Mouse (Mus musculus) hematopoietic stem cell, adult 5-6 weeks (primary cell): ENCODE data around the gene Plxna2. TPM values are rescaled to one million over a fixed set of nuclear protein-coding genes. Genes with fewer than 3 reads are reported as not detected.

Experiments used
- ATAC-seq, 2 experiments: fragments of 125-278 bp in 1 of 2; replicated peaks in 1 of 2; 2 replicates each; pipeline ENCODE4 v1.8.0; 2016 to 2017; ENCODE audit warnings: inconsistent platforms in 2 of 2, mild to moderate bottlenecking in 2 of 2, moderate number of reproducible peaks in 2 of 2, low read depth in 1 of 2, moderate TSS enrichment in 1 of 2; ENCODE audit not compliant: low FRiP score in 2 of 2, poor library complexity in 2 of 2, severe bottlenecking in 2 of 2, insufficient read depth in 1 of 2, low TSS enrichment in 1 of 2
- total RNA-seq: library from RNA; stranded (forward); fragments of 172-1452, 232-1000 nt; gene quantifications from 2 replicates; pipeline ENCODE4 v1.2.3, GENCODE M21; 2017

The Plxna2 gene
- total RNA-seq, 1 experiment from 2014 or later = 0.30 TPM

- ATAC-seq = peak; percentile 67 to 83
Measured at GRCm38 (mm10) chr1:194619353-194620244, 1.6 kb downstream of the Plxna2 start.

- peak; percentile 40 for ATAC-seq
Measured at GRCm38 (mm10) chr1:194620245-194620991, 2.4 kb downstream of the Plxna2 start.

- no peak for ATAC-seq
Measured at GRCm38 (mm10) chr1:194622174-194622573, 4.2 kb downstream of the Plxna2 start.

GRCm38 (mm10) chr1:194622677-194623076 lies 4.7 kb downstream of the Plxna2 start:
- ATAC-seq = no peak

- no peak for ATAC-seq
Measured at GRCm38 (mm10) chr1:194623641-194624040, 5.6 kb downstream of the Plxna2 start.

- 0 out of 4 replicates have a peak, but pooled peaks of 1 of the 2 experiments have one; percentile 26 for ATAC-seq
Measured at GRCm38 (mm10) chr1:194624411-194624810, 6.4 kb downstream of the Plxna2 start.

- no peak for ATAC-seq
Measured at GRCm38 (mm10) chr1:194624973-194625372, 7.0 kb downstream of the Plxna2 start.

- peak; percentile 86 to 96 for ATAC-seq
Measured at GRCm38 (mm10) chr1:194626109-194626508, 8.1 kb downstream of the Plxna2 start.

GRCm38 (mm10) chr1:194627286-194627685 lies 9.3 kb downstream of the Plxna2 start:
- no peak for ATAC-seq

- ATAC-seq = no peak
Measured at GRCm38 (mm10) chr1:194629135-194629689, 11.2 kb downstream of the Plxna2 start.

- ATAC-seq = no peak
Measured at GRCm38 (mm10) chr1:194630498-194631056, 12.6 kb downstream of the Plxna2 start.

- ATAC-seq = no peak
Measured at GRCm38 (mm10) chr1:194631574-194631973, 13.6 kb downstream of the Plxna2 start.

GRCm38 (mm10) chr1:194632029-194632428 lies 14.0 kb downstream of the Plxna2 start:
- ATAC-seq = no peak

- no peak for ATAC-seq
Measured at GRCm38 (mm10) chr1:194635411-194635810, 17.4 kb downstream of the Plxna2 start.

GRCm38 (mm10) chr1:194635942-194636341 lies 17.9 kb downstream of the Plxna2 start:
- ATAC-seq = no peak

GRCm38 (mm10) chr1:194637391-194638304 lies 19.6 kb downstream of the Plxna2 start:
- ATAC-seq = no peak
